Mouse (Mus musculus) naive thymus-derived CD4-positive, alpha-beta T cell, adult 2 months (primary cell): Measurements from ENCODE around the gene Fat1.

Experiments
- DNase-seq: peaks from one replicate; pipeline ENCODE4 v3.0.0-alpha.2; 2011; ENCODE audit warnings: low read depth

The Fat1 gene

GRCm38 (mm10) chr8:44962572-44963231 lies 27.5 kb downstream of the Fat1 start:
- no peak for DNase-seq

GRCm38 (mm10) chr8:44967521-44968039 lies 32.3 kb downstream of the Fat1 start:
- no peak for DNase-seq

DNA sequence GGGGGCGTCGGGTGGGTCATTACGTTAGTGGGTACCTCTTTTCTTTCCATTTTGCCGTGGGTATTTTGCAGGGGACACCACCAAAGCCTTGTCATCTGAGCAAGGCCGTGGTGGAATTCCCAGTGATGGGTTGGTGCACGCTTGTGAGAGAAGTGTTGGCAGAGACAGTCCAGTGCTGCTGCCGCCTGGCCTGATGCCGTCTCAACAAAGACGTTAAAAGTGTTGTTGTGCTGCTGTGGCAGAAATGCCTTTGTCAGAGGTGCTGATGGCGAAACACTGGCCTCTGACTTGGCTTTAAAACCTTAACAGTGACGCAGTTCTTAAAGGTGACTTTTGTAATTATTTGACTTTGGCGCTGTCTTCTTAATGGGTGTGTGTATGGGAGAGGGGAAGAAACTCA lies 34.8 kb downstream of the Fat1 start:
- DNase-seq: no peak

GRCm38 (mm10) chr8:44971346-44971745 lies 36.1 kb downstream of the Fat1 start:
- DNase-seq: no peak

DNA sequence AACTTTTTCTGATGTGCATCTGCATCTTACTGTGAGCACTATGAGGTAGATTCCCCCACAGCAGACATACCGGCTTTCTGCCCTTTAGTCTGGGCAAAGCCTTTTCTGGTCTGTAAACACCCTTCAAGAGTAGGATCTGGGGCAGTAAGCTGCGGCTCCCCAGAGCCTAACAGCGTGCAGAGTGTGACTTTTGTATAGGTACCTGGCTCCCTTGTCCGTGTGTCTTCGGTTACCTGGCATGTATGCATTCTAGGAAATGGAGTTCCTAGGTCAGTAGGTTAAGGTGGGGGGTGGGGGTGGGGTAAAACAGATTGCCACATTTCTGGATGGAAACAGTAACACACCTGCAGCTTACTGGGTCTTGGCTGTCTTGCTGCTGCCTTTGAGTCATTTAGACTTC lies 36.7 kb downstream of the Fat1 start:
- no peak for DNase-seq

GRCm38 (mm10) chr8:44975113-44975512 lies 39.9 kb downstream of the Fat1 start:
- DNase-seq: no peak

- DNase-seq: no peak
These were observed 40.4 kb downstream of the Fat1 start for GRCm38 (mm10) chr8:44975654-44976053.

DNA sequence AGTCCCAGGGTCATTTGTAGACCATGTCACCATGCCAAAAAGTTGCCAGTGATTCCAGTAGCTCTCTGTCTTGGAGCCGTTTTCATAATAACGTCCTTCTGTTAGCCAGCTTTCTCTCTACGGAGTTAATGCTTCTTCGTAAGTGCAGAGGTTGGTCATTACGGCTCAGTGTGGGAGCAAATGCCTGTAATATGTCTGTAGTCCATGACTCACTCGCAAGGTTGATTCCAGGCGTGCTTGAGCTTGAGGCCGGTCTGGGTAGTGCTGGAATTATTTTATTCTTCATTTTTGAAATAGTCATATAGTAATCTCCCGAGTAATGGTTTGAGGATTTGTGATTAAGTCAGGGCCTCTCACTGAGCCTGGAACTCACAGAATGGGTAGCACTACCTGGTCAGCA lies 43.4 kb downstream of the Fat1 start:
- no peak for DNase-seq

DNA sequence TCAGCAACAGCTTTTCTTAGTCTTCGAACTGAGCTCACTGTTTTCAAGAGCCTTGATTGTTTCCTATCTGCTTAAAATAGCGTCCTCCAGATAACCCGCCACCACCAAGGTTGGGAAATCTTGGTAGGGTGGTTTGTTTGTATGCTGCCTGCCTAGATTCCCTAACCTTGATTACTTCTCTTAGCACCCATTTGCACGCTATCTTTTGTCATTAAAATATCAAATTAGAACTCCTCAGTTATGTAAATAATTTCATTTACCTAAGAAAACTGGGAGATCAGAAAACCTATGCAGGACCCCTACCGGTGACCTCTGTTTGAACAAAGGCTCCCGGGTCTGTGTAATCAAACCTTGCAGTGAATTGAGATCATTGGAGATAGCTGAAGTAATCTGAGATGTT lies 44.0 kb downstream of the Fat1 start:
- no peak for DNase-seq

DNA sequence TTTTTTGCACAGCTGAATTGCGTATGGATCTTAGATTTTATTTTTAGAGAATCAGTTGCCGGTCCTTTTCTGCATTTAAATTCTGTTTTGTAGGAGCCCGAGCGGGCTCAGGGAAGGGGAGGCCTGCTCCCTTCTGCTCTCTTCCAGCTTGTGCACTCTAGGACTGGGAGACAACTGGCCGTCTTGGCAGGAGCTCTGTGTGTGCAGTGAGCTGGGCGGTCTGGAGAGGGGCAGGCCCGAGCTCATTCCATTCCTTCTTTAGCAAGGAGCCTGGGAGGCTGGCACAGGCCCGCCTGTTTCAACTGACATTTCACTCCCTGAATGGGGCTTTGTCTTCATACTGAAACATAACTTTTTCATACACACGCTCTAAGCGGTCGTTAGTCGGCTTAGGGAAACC lies 44.8 kb downstream of the Fat1 start:
- DNase-seq: no peak

- no peak for DNase-seq
These were observed 50.4 kb downstream of the Fat1 start for GRCm38 (mm10) chr8:44985326-44986288.

- no peak for DNase-seq
These were observed 56.6 kb downstream of the Fat1 start for GRCm38 (mm10) chr8:44991700-44992487.

DNA sequence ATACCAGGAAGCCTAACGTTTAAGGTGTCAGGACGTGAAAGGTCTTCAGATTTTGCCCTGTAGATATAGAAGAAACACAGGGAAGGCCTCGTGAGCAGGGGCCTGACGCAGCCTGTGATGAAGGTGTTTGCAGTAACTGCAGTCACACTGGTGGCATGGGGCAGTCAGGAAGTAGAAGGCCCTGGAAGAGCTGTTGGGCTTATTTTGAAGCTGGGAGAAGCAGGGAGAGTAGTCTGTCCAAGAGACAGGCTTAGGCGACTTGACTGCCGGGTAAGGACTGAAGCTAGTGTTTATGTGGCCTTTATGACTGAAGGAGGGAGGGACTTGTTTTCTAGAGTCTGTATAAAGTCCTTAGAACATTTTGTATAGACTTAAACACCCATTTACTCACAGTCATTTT lies 57.4 kb downstream of the Fat1 start:
- no peak for DNase-seq

DNA sequence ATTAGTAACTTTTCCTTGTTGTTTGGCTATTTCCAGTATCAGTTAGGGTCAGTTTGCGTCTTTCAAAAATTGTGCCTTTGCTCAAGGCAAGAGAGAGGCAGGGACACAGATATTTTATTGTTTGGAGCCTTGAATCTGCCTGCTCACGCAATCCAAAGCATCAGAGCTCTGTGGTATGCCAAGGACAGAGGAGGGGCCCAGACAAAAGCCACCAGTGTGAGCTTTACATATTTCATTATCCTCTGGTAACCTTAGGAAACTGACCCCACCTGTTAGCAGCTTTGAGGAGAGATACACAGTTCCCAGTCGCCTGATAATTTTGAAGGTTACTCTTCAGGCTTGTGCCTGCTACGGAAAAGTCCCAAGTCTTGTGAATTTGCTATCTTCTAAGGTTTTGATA lies 58.1 kb downstream of the Fat1 start:
- DNase-seq: no peak

DNA sequence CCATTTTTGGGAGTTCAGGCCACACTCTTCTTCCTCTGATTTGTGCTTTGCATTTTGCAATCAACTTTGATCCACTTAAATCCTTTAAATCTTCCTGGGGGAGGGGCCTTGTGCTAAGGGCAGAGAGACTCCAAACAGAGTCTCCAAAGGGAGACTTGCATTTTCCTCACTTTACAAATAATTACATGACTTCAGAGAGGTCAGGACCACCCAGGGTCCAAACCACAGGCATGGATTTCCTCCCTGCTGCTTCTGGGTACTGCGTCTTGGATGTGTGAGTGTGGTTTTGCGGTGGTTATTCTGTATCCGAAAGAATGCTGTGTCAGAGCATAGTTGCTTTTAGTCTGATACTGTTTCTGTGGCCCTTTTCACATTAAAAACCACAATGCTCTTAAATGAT lies 61.2 kb downstream of the Fat1 start:
- DNase-seq: no peak

GRCm38 (mm10) chr8:44997321-44997720 lies 62.1 kb downstream of the Fat1 start:
- no peak for DNase-seq

- no peak for DNase-seq
These were observed 62.6 kb downstream of the Fat1 start for GRCm38 (mm10) chr8:44997829-44998228.

GRCm38 (mm10) chr8:44998275-44998674 lies 63.0 kb downstream of the Fat1 start:
- DNase-seq: no peak

- DNase-seq: no peak
These were observed 63.5 kb downstream of the Fat1 start for GRCm38 (mm10) chr8:44998681-44999277.

- DNase-seq: no peak
These were observed 66.4 kb downstream of the Fat1 start for GRCm38 (mm10) chr8:45001577-45002197.

DNA sequence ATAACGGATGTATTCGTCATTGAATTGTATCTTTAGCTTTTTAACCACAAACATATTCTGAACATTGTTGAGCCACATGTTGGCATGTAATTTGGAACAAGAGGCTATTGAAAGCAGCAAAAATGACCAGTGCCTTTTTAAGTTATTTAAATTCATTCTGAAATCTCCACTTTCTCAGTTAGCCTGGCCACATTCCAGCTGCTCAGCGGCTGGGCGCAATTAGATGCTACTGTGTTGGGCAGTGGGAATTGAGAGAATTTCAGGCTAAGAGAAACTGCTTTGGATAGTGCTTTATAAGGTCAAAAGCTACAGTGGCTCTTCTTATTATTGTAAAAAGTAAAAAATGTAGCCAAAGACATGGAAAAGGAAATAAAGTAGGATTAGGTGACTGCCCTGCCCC lies 67.4 kb downstream of the Fat1 start:
- no peak for DNase-seq
